Mouse (Mus musculus) CH12.LX (cell line): ENCODE results near the gene Gbp5.

Source experiments
- CHD1 ChIP-seq: IDR thresholded peaks from 2 replicates; pipeline ENCODE4 v1.6.1; 2012; ENCODE audit warnings: low read depth, low read length, improper control_type of control experiment, inconsistent platforms
- CTCF ChIP-seq, 2 experiments: IDR thresholded peaks in 1 of 2; conservative IDR thresholded peaks in 1 of 2; 2 replicates each; pipeline ENCODE4 v1.5.1; 2011 to 2012; ENCODE audit warnings: low read depth in 2 of 2, low read length in 2 of 2, improper control_type of control experiment in 1 of 2, inconsistent platforms in 1 of 2, mild to moderate bottlenecking in 1 of 2, moderate library complexity in 1 of 2
- POLR2A ChIP-seq: IDR thresholded peaks from 2 replicates; pipeline ENCODE4 v1.6.1; 2011; ENCODE audit warnings: low read depth, mild to moderate bottlenecking, improper control_type of control experiment, low read length
- USF1 ChIP-seq: IDR thresholded peaks from 2 replicates; pipeline ENCODE4 v1.6.1; 2014; ENCODE audit warnings: low read depth, mild to moderate bottlenecking, inconsistent platforms, low read length, improper control_type of control experiment
- ZC3H11A ChIP-seq: IDR thresholded peaks from 2 replicates; pipeline ENCODE4 v1.6.1; 2012; ENCODE audit warnings: low read depth, mild to moderate bottlenecking, inconsistent platforms, low read length, improper control_type of control experiment

DNA sequence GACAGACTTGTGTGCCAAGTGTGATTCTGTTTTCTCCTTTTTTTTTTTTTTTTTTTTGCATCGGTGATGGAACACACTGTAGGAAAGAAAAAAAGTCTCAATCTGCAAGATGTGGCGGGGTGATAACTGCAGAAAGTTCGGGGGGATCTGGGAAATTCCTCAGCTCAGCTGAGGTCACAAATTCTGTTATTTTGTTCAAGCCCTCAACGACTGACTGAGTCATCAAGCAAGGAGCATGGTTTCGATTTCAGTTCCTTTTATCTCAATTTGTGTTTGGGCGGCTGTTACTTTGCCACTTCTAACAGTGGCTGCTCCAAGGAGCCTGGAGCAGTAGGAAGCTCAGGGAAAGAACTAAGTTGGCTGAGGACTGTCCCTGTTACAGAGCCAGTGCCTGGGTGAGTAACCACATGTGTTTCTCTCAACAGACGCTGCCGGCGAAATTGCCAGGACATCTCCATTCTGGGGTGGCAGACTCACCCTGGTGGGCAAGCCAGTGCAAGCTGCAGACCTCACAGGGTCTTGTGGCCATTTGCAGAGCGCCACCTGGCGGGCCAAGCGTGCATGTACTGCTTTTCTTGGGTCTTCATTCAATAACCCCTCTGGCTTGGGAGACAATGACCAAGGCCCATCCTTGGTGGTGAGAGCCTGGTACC is 66.6 kb downstream of the Gbp5 start:
- peak; percentile 94 for TF ChIP-seq CHD1
- peak; percentile 72 for TF ChIP-seq POLR2A
- peak; percentile 100 for TF ChIP-seq CTCF (conservative IDR thresholded peaks at IDR 0.05 in 1 of 2, IDR thresholded peaks at IDR 0.05 in 1 of 2; ENCODE audit: low read depth in 2 of 2, low read length in 2 of 2)
- TF ChIP-seq ZC3H11A = peak; percentile 89
- TF ChIP-seq USF1 = no peak
